Mouse (Mus musculus) testis, adult 2 months (tissue): ENCODE measurements at regions not wholly inside any gene's neighbourhood (a gene's known extent, or its start where the extent isn't known, plus 50 kb on each side); places are given as distances from the start of the nearest gene placed in this dataset.

Experiments used
- CTCF ChIP-seq: fragments of 200-500 bp; IDR thresholded peaks from 2 replicates; pipeline ENCODE4 v1.5.1; 2012; ENCODE audit warnings: low read depth, mild to moderate bottlenecking, inconsistent platforms, low read length, moderate library complexity; ENCODE audit not compliant: control insufficient read depth, insufficient read depth, insufficient replicate concordance
- POLR2A ChIP-seq: fragments of 200-500 bp; IDR thresholded peaks from 2 replicates; pipeline ENCODE4 v1.6.1; 2012; ENCODE audit warnings: low read depth, mild to moderate bottlenecking, inconsistent platforms, low read length, moderate library complexity; ENCODE audit not compliant: control insufficient read depth

- TF ChIP-seq CTCF (no peak), POLR2A (no peak)
Measured at GRCm38 (mm10) chr1:166871258-166871657, 130.0 kb upstream of the Fam78b start.
